Mouse (Mus musculus): Measurements from ENCODE around the gene Pde4d. TPM values are rescaled to one million over a fixed set of nuclear protein-coding genes. Genes with fewer than 3 reads are reported as not detected.

The Pde4d gene
- polyA plus RNA-seq, 1 experiment from 2014 or later: 32.1 TPM

GRCm38 (mm10) chr13:108824638-108825310 is 375.0 kb downstream of the Pde4d start:
- H3K4me3 ChIP-seq (ENCODE audit: low read depth, low read length): no peak overlapping the region
- whole genome bisulfite sequencing: 89% methylated on average over 8 of the region's 8 CpGs
- ATAC-seq (ENCODE audit: low read depth): no peak
- H3K9ac ChIP-seq (replicated peaks; ENCODE audit: low read depth, low read length): no peak overlapping the region
- H3K27me3 ChIP-seq (ENCODE audit: control insufficient read depth, insufficient read depth, low read length): no peaks in the 10 kb centered on the region
- no peaks in the 10 kb centered on the region for H3K9me3 ChIP-seq (ENCODE audit: control insufficient read depth, low read length)
- no peak overlapping the region for H3K4me2 ChIP-seq (ENCODE audit: low read depth, low read length)
- no peaks in the 10 kb centered on the region for H3K4me1 ChIP-seq (ENCODE audit: control insufficient read depth, insufficient read depth, low read length)
- H3K27ac ChIP-seq (ENCODE audit: low read depth, low read length): no peak overlapping the region
- no peaks in the 10 kb centered on the region for H3K36me3 ChIP-seq (ENCODE audit: control insufficient read depth, insufficient read depth, low read length)

DNA sequence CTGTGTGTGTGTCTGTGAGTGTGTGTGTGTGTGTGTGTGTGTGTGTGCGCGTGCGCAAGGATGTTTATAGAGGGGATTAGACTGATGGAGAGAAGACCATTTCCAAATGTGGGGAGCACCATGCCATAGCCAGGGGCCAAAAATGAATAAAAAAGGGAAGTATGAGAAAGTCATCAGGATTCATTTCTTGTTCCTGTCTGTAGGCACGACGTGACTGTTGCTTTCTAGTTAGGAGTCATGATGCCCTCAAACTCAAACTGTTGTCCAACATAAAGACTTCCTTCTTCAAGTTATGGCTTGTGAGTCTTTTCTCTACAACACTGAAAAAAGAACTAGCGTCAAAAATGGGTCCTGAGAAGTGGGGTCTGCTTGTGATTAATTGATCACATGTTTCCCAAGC is 375.8 kb downstream of the Pde4d start:
- Histone ChIP-seq H3K27ac (ENCODE audit: low read depth, low read length) (no peak overlapping the region), H3K4me2 (ENCODE audit: low read depth, low read length) (no peak overlapping the region), H3K27me3 (ENCODE audit: control insufficient read depth, insufficient read depth, low read length) (no peaks in the 10 kb centered on the region), H3K9me3 (ENCODE audit: control insufficient read depth, low read length) (no peaks in the 10 kb centered on the region), H3K9ac (replicated peaks; ENCODE audit: low read depth, low read length) (no peak overlapping the region), H3K4me3 (ENCODE audit: low read depth, low read length) (no peak overlapping the region), H3K36me3 (ENCODE audit: control insufficient read depth, insufficient read depth, low read length) (no peaks in the 10 kb centered on the region), H3K4me1 (ENCODE audit: control insufficient read depth, insufficient read depth, low read length) (no peaks in the 10 kb centered on the region)
- 92% methylated on average over 6 of the region's 6 CpGs for WGBS
- ATAC-seq (ENCODE audit: low read depth): no peak

- no peak overlapping the region for H3K27ac ChIP-seq (ENCODE audit: low read depth, low read length)
These were observed 384.4 kb downstream of the Pde4d start for GRCm38 (mm10) chr13:108834197-108834596.

GRCm38 (mm10) chr13:108836314-108836713 is 386.6 kb downstream of the Pde4d start:
- no peaks in the 10 kb centered on the region for H3K9me3 ChIP-seq (ENCODE audit: control insufficient read depth, low read length)
- WGBS: 77% methylated on average over 3 of the region's 3 CpGs
- no peak overlapping the region for H3K9ac ChIP-seq (replicated peaks; ENCODE audit: low read depth, low read length)
- no peak for ATAC-seq (ENCODE audit: low read depth)
- H3K27ac ChIP-seq (ENCODE audit: low read depth, low read length): no peak overlapping the region
- H3K4me2 ChIP-seq (ENCODE audit: low read depth, low read length): no peak overlapping the region
- no peaks in the 10 kb centered on the region for H3K4me1 ChIP-seq (ENCODE audit: control insufficient read depth, insufficient read depth, low read length)
- H3K4me3 ChIP-seq (ENCODE audit: low read depth, low read length): no peak overlapping the region
- H3K36me3 ChIP-seq (ENCODE audit: control insufficient read depth, insufficient read depth, low read length): no peaks in the 10 kb centered on the region
- no peaks in the 10 kb centered on the region for H3K27me3 ChIP-seq (ENCODE audit: control insufficient read depth, insufficient read depth, low read length)

More at GRCm38 (mm10) chr13:108834197-108834596, 384.4 kb downstream of the Pde4d start:
- no peaks in the 10 kb centered on the region for H3K4me1 ChIP-seq (ENCODE audit: control insufficient read depth, insufficient read depth, low read length)
- H3K36me3 ChIP-seq (ENCODE audit: control insufficient read depth, insufficient read depth, low read length): no peaks in the 10 kb centered on the region
- H3K4me3 ChIP-seq (ENCODE audit: low read depth, low read length): no peak overlapping the region
- ATAC-seq (ENCODE audit: low read depth): no peak
- no peaks in the 10 kb centered on the region for H3K27me3 ChIP-seq (ENCODE audit: control insufficient read depth, insufficient read depth, low read length)
- H3K4me2 ChIP-seq (ENCODE audit: low read depth, low read length): no peak overlapping the region
- WGBS: 100% methylated on average over 1 of the region's 1 CpGs
- H3K9ac ChIP-seq (replicated peaks; ENCODE audit: low read depth, low read length): no peak overlapping the region
- H3K9me3 ChIP-seq (ENCODE audit: control insufficient read depth, low read length): no peaks in the 10 kb centered on the region

DNA sequence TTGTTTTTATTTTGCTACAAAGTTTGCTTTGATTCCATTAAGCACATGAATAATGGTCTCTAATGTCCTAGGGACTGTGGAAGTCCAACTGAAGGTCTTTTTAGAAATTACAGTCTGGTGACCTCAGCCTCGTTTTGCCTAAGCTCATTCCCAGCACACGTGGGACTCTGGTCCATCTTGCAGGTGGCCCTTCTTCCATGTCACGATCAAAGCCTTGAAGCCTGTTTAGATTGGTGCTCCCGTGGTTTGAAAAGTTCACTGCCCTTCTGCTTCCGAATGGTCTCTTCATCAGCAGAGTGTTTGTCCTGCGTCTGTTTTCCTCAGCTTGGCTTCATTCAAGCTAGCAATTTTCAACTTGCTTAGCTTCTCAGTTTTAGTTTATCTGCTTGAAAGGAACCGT is 389.4 kb downstream of the Pde4d start:
- Histone ChIP-seq H3K9ac (replicated peaks; ENCODE audit: low read depth, low read length) (no peak overlapping the region), H3K27me3 (ENCODE audit: control insufficient read depth, insufficient read depth, low read length) (no peaks in the 10 kb centered on the region), H3K4me1 (ENCODE audit: control insufficient read depth, insufficient read depth, low read length) (no peaks in the 10 kb centered on the region), H3K4me2 (ENCODE audit: low read depth, low read length) (no peak overlapping the region), H3K9me3 (ENCODE audit: control insufficient read depth, low read length) (no peaks in the 10 kb centered on the region), H3K36me3 (ENCODE audit: control insufficient read depth, insufficient read depth, low read length) (no peaks in the 10 kb centered on the region), H3K4me3 (ENCODE audit: low read depth, low read length) (no peak overlapping the region), H3K27ac (ENCODE audit: low read depth, low read length) (no peak overlapping the region)
- no peak for ATAC-seq (ENCODE audit: low read depth)
- 74% methylated on average over 7 of the region's 7 CpGs for WGBS

DNA sequence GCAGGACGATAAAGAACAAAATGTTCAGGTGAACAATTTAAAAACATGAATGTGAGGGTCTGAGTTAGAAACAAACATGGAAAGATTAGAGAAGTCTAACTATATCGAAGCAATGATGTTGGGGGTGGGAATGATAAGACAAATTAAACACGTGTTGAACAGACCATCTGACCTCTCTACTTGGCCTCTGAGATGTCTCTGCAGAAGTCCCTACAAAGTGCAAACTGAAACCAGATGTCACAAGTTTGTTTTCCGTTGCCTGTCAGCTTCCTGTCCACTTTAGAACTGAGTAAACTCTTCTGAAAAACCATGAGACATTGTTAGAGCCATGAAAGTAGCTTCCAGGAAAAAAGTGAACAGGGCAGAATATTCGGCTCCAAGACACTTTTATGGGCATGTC is 404.3 kb downstream of the Pde4d start:
- 73% methylated on average over 5 of the region's 5 CpGs for WGBS
- Histone ChIP-seq H3K4me3 (ENCODE audit: low read depth, low read length) (no peak overlapping the region), H3K9me3 (ENCODE audit: control insufficient read depth, low read length) (no peaks in the 10 kb centered on the region), H3K4me2 (ENCODE audit: low read depth, low read length) (no peak overlapping the region), H3K36me3 (ENCODE audit: control insufficient read depth, insufficient read depth, low read length) (no peaks in the 10 kb centered on the region), H3K27me3 (ENCODE audit: control insufficient read depth, insufficient read depth, low read length) (no peaks in the 10 kb centered on the region), H3K9ac (replicated peaks; ENCODE audit: low read depth, low read length) (no peak overlapping the region), H3K4me1 (ENCODE audit: control insufficient read depth, insufficient read depth, low read length) (no peaks in the 10 kb centered on the region), H3K27ac (ENCODE audit: low read depth, low read length) (no peak overlapping the region)
- ATAC-seq (ENCODE audit: low read depth): no peak

GRCm38 (mm10) chr13:108856776-108857435 is 407.2 kb downstream of the Pde4d start:
- H3K27ac ChIP-seq (ENCODE audit: low read depth, low read length): no peak overlapping the region
- no peak overlapping the region for H3K9ac ChIP-seq (replicated peaks; ENCODE audit: low read depth, low read length)
- H3K4me1 ChIP-seq (ENCODE audit: control insufficient read depth, insufficient read depth, low read length): no peaks in the 10 kb centered on the region
- no peaks in the 10 kb centered on the region for H3K9me3 ChIP-seq (ENCODE audit: control insufficient read depth, low read length)
- no peak for ATAC-seq (ENCODE audit: low read depth)
- H3K36me3 ChIP-seq (ENCODE audit: control insufficient read depth, insufficient read depth, low read length): no peaks in the 10 kb centered on the region
- no peak overlapping the region for H3K4me2 ChIP-seq (ENCODE audit: low read depth, low read length)
- H3K4me3 ChIP-seq (ENCODE audit: low read depth, low read length): no peak overlapping the region
- H3K27me3 ChIP-seq (ENCODE audit: control insufficient read depth, insufficient read depth, low read length): no peaks in the 10 kb centered on the region
- WGBS: 87% methylated on average over 6 of the region's 6 CpGs

GRCm38 (mm10) chr13:108859336-108859735 is 409.6 kb downstream of the Pde4d start:
- Histone ChIP-seq H3K4me1 (ENCODE audit: control insufficient read depth, insufficient read depth, low read length) (no peaks in the 10 kb centered on the region), H3K36me3 (ENCODE audit: control insufficient read depth, insufficient read depth, low read length) (no peaks in the 10 kb centered on the region), H3K9me3 (ENCODE audit: control insufficient read depth, low read length) (no peaks in the 10 kb centered on the region), H3K27ac (ENCODE audit: low read depth, low read length) (no peak overlapping the region), H3K9ac (replicated peaks; ENCODE audit: low read depth, low read length) (no peak overlapping the region), H3K27me3 (ENCODE audit: control insufficient read depth, insufficient read depth, low read length) (no peaks in the 10 kb centered on the region), H3K4me3 (ENCODE audit: low read depth, low read length) (no peak overlapping the region), H3K4me2 (ENCODE audit: low read depth, low read length) (no peak overlapping the region)
- no peak for ATAC-seq (ENCODE audit: low read depth)
- 70% methylated on average over 3 of the region's 3 CpGs for WGBS

DNA sequence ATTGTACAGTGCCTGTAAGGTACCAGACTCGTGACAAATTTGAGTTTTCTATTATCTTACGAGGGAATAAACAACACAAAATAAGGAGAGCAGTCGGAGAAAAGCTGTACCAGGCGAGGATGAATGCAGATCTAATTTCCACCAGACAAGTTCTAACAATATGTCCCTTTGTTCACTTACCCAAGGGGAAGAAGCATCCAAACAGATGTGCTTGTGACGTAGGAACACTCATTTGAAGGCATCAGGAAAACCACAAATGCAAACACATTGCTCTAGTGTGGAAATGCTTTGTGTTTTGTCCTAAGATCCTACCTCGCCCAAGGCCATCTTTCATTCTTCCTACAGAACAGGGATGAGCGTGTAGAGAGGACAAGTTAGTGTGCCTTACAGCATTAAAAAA is 411.0 kb downstream of the Pde4d start:
- Histone ChIP-seq H3K4me3 (ENCODE audit: low read depth, low read length) (no peak overlapping the region), H3K27me3 (ENCODE audit: control insufficient read depth, insufficient read depth, low read length) (no peaks in the 10 kb centered on the region), H3K4me1 (ENCODE audit: control insufficient read depth, insufficient read depth, low read length) (no peaks in the 10 kb centered on the region), H3K9me3 (ENCODE audit: control insufficient read depth, low read length) (no peaks in the 10 kb centered on the region), H3K36me3 (ENCODE audit: control insufficient read depth, insufficient read depth, low read length) (no peaks in the 10 kb centered on the region), H3K4me2 (ENCODE audit: low read depth, low read length) (no peak overlapping the region), H3K9ac (replicated peaks; ENCODE audit: low read depth, low read length) (no peak overlapping the region), H3K27ac (ENCODE audit: low read depth, low read length) (no peak overlapping the region)
- 66% methylated on average over 7 of the region's 7 CpGs for WGBS
- no peak for ATAC-seq (ENCODE audit: low read depth)

Data from neural tube, embryonic 14.5 days (tissue).